Mouse (Mus musculus): ENCODE measurements around the gene Tmem210. TPM values are rescaled to one million over a fixed set of nuclear protein-coding genes. Genes with fewer than 3 reads are reported as not detected.
"Not testable (repeated sequence)": the region's sequence is repeated elsewhere in the genome, so short reads cannot be mapped to it uniquely, and the experiment has no call there.

The Tmem210 gene
- polyA plus RNA-seq, 1 experiment from 2014 or later, result not detected

- Histone ChIP-seq H3K4me2 (ENCODE audit: low read depth, low read length) (no peak within 1 kb of the TSS), H3K27ac (ENCODE audit: low read depth, low read length) (no peak within 1 kb of the TSS), H3K27me3 (ENCODE audit: control insufficient read depth, insufficient read depth, low read length) (no peaks in the 10 kb centered on the region), H3K9ac (replicated peaks; ENCODE audit: low read depth, low read length) (no peak within 1 kb of the TSS), H3K4me1 (ENCODE audit: control insufficient read depth, insufficient read depth, low read length) (peaks cover 3% of the 10 kb centered on the region; the same call in 1 of the 2 replicates), H3K4me3 (ENCODE audit: low read depth, low read length) (no peak within 1 kb of the TSS), H3K9me3 (ENCODE audit: control insufficient read depth, low read length) (no peaks in the 10 kb centered on the region), H3K36me3 (ENCODE audit: control insufficient read depth, insufficient read depth, low read length) (peaks cover 18% of the 10 kb centered on the region)
- 93% methylated on average over 10 of the region's 10 CpGs for WGBS
- ATAC-seq (ENCODE audit: low read depth), result no peak
These were observed 41.5 kb upstream of the Tmem210 start, which contains the start of gene AL732309.1 for GRCm38 (mm10) chr2:25246183-25247072. TSS of gene AL732309.1 (minus strand) at chr2:25246863.

GRCm38 (mm10) chr2:25252331-25252730 is 35.6 kb upstream of the Tmem210 start:
- Histone ChIP-seq H3K4me2 (ENCODE audit: low read depth, low read length) (no peak overlapping the region), H3K4me1 (ENCODE audit: control insufficient read depth, insufficient read depth, low read length) (peaks cover 12% of the 10 kb centered on the region), H3K9ac (replicated peaks; ENCODE audit: low read depth, low read length) (no peak overlapping the region), H3K27me3 (ENCODE audit: control insufficient read depth, insufficient read depth, low read length) (no peaks in the 10 kb centered on the region; the same call in 1 of the 2 replicates), H3K36me3 (ENCODE audit: control insufficient read depth, insufficient read depth, low read length) (peaks cover 11% of the 10 kb centered on the region; the same call in 1 of the 2 replicates), H3K27ac (ENCODE audit: low read depth, low read length) (no peak overlapping the region), H3K9me3 (ENCODE audit: control insufficient read depth, low read length) (no peaks in the 10 kb centered on the region), H3K4me3 (ENCODE audit: low read depth, low read length) (no peak overlapping the region)
- WGBS, result 94% methylated on average over 1 of the region's 1 CpGs
- no peak for ATAC-seq (ENCODE audit: low read depth)

GRCm38 (mm10) chr2:25255284-25255779 is 32.6 kb upstream of the Tmem210 start, which contains the start of gene Tmem203:
TSS of gene Tmem203 (plus strand) at chr2:25255439.
- peak; percentile 90 for ATAC-seq (ENCODE audit: low read depth)
- H3K4me2 ChIP-seq (ENCODE audit: low read depth, low read length), result peak within 1 kb of the TSS; percentile 99
- WGBS, result 0% methylated on average over 38 of the region's 39 CpGs

GRCm38 (mm10) chr2:25256443-25257109 is 31.4 kb upstream of the Tmem210 start:
- H3K4me2 ChIP-seq (ENCODE audit: low read depth, low read length), result peak overlapping the region; percentile 99
- not testable (repeated sequence) for H3K9me3 ChIP-seq (ENCODE audit: control insufficient read depth, low read length); H3K36me3 ChIP-seq (ENCODE audit: control insufficient read depth, insufficient read depth, low read length); ATAC-seq (ENCODE audit: low read depth); H3K27ac ChIP-seq (ENCODE audit: low read depth, low read length); H3K27me3 ChIP-seq (ENCODE audit: control insufficient read depth, insufficient read depth, low read length)
- peak overlapping the region; percentile 98 for H3K4me3 ChIP-seq (ENCODE audit: low read depth, low read length)
- H3K4me1 ChIP-seq (ENCODE audit: control insufficient read depth, insufficient read depth, low read length), result peaks cover 12% of the 10 kb centered on the region
- 53% methylated on average over 11 of the region's 12 CpGs for WGBS
- peak overlapping the region; percentile 80; the same call in 1 of the 2 replicates for H3K9ac ChIP-seq (replicated peaks; ENCODE audit: low read depth, low read length)

More at GRCm38 (mm10) chr2:25255284-25255779, 32.6 kb upstream of the Tmem210 start, which contains the start of gene Tmem203:
- H3K27me3 ChIP-seq (ENCODE audit: control insufficient read depth, insufficient read depth, low read length), result no peaks in the 10 kb centered on the region; the same call in 1 of the 2 replicates
- H3K27ac ChIP-seq (ENCODE audit: low read depth, low read length), result peak within 1 kb of the TSS; percentile 76
- H3K4me3 ChIP-seq (ENCODE audit: low read depth, low read length), result peak within 1 kb of the TSS; percentile 98
- peaks cover 12% of the 10 kb centered on the region for H3K4me1 ChIP-seq (ENCODE audit: control insufficient read depth, insufficient read depth, low read length)
- H3K9me3 ChIP-seq (ENCODE audit: control insufficient read depth, low read length), result no peaks in the 10 kb centered on the region
- peak within 1 kb of the TSS; percentile 80 for H3K9ac ChIP-seq (replicated peaks; ENCODE audit: low read depth, low read length)
- H3K36me3 ChIP-seq (ENCODE audit: control insufficient read depth, insufficient read depth, low read length), result peaks cover under 1% of the 10 kb centered on the region; the same call in 1 of the 2 replicates

GRCm38 (mm10) chr2:25257250-25257649 is 30.7 kb upstream of the Tmem210 start:
- H3K4me3 ChIP-seq (ENCODE audit: low read depth, low read length); ATAC-seq (ENCODE audit: low read depth); H3K27me3 ChIP-seq (ENCODE audit: control insufficient read depth, insufficient read depth, low read length); H3K27ac ChIP-seq (ENCODE audit: low read depth, low read length); H3K4me2 ChIP-seq (ENCODE audit: low read depth, low read length); H3K9ac ChIP-seq (replicated peaks; ENCODE audit: low read depth, low read length); H3K36me3 ChIP-seq (ENCODE audit: control insufficient read depth, insufficient read depth, low read length); H3K9me3 ChIP-seq (ENCODE audit: control insufficient read depth, low read length): not testable (repeated sequence)
- peaks cover 12% of the 10 kb centered on the region for H3K4me1 ChIP-seq (ENCODE audit: control insufficient read depth, insufficient read depth, low read length)
- 92% methylated on average over 5 of the region's 5 CpGs for WGBS

GRCm38 (mm10) chr2:25258887-25259286 is 29.1 kb upstream of the Tmem210 start:
- peaks cover 20% of the 10 kb centered on the region for H3K4me1 ChIP-seq (ENCODE audit: control insufficient read depth, insufficient read depth, low read length)
- no peak overlapping the region for H3K9ac ChIP-seq (replicated peaks; ENCODE audit: low read depth, low read length)
- no peak for ATAC-seq (ENCODE audit: low read depth)
- H3K9me3 ChIP-seq (ENCODE audit: control insufficient read depth, low read length), result no peaks in the 10 kb centered on the region
- H3K27me3 ChIP-seq (ENCODE audit: control insufficient read depth, insufficient read depth, low read length), result no peaks in the 10 kb centered on the region; the same call in 1 of the 2 replicates
- no peak overlapping the region for H3K4me2 ChIP-seq (ENCODE audit: low read depth, low read length)
- H3K27ac ChIP-seq (ENCODE audit: low read depth, low read length), result no peak overlapping the region
- no peak overlapping the region for H3K4me3 ChIP-seq (ENCODE audit: low read depth, low read length)
- no peaks in the 10 kb centered on the region for H3K36me3 ChIP-seq (ENCODE audit: control insufficient read depth, insufficient read depth, low read length)
- WGBS, result 56% methylated on average over 2 of the region's 2 CpGs

- Histone ChIP-seq H3K36me3 (ENCODE audit: control insufficient read depth, insufficient read depth, low read length) (no peaks in the 10 kb centered on the region), H3K27ac (ENCODE audit: low read depth, low read length) (peak overlapping the region; percentile 68; the same call in 1 of the 2 replicates), H3K4me3 (ENCODE audit: low read depth, low read length) (peak overlapping the region; percentile 71), H3K9me3 (ENCODE audit: control insufficient read depth, low read length) (no peaks in the 10 kb centered on the region), H3K4me1 (ENCODE audit: control insufficient read depth, insufficient read depth, low read length) (peaks cover 38% of the 10 kb centered on the region), H3K4me2 (ENCODE audit: low read depth, low read length) (peak overlapping the region; percentile 99), H3K9ac (replicated peaks; ENCODE audit: low read depth, low read length) (peak overlapping the region; percentile 68), H3K27me3 (ENCODE audit: control insufficient read depth, insufficient read depth, low read length) (no peaks in the 10 kb centered on the region)
- peak; percentile 2 for ATAC-seq (ENCODE audit: low read depth)
- 48% methylated on average over 12 of the region's 12 CpGs for WGBS
These were observed 26.1 kb upstream of the Tmem210 start for GRCm38 (mm10) chr2:25261870-25262269.

GRCm38 (mm10) chr2:25262291-25262767 is 25.6 kb upstream of the Tmem210 start, which contains the start of gene Tprn:
TSS of gene Tprn (plus strand) at chr2:25262618.
- peak; percentile 98 for ATAC-seq (ENCODE audit: low read depth)
- H3K27me3 ChIP-seq (ENCODE audit: control insufficient read depth, insufficient read depth, low read length), result no peaks in the 10 kb centered on the region
- peak within 1 kb of the TSS; percentile 99 for H3K4me2 ChIP-seq (ENCODE audit: low read depth, low read length)
- WGBS, result under 1% methylated on average over 39 of the region's 39 CpGs
- H3K4me3 ChIP-seq (ENCODE audit: low read depth, low read length), result peak within 1 kb of the TSS; percentile 71
- H3K36me3 ChIP-seq (ENCODE audit: control insufficient read depth, insufficient read depth, low read length), result no peaks in the 10 kb centered on the region
- peak within 1 kb of the TSS; percentile 68 for H3K9ac ChIP-seq (replicated peaks; ENCODE audit: low read depth, low read length)
- H3K9me3 ChIP-seq (ENCODE audit: control insufficient read depth, low read length), result no peaks in the 10 kb centered on the region
- peaks cover 43% of the 10 kb centered on the region for H3K4me1 ChIP-seq (ENCODE audit: control insufficient read depth, insufficient read depth, low read length)
- H3K27ac ChIP-seq (ENCODE audit: low read depth, low read length), result peak within 1 kb of the TSS; percentile 68

All from neural tube, embryonic 14.5 days (tissue).